Mouse (Mus musculus): Measurements from ENCODE around the gene Tnk1. TPM values are rescaled to one million over a fixed set of nuclear protein-coding genes. Genes with fewer than 3 reads are reported as not detected.

Gene Tnk1
- polyA plus RNA-seq, 1 experiment from 2014 or later: 11.7 TPM

GRCm38 (mm10) chr11:69801379-69801977, 57.1 kb downstream of the Tnk1 start, which contains the start of gene Fgf11:
TSS of gene Fgf11 (minus strand) at chr11:69801857.
- H3K9ac ChIP-seq (ENCODE audit: low read depth, low read length): peak within 1 kb of the TSS; percentile 46
- H3K27ac ChIP-seq (ENCODE audit: low read depth, low read length): peak within 1 kb of the TSS; percentile 5
- ATAC-seq: no peak
- H3K27me3 ChIP-seq (replicated peaks; ENCODE audit: control insufficient read depth, insufficient read depth, low read length): peaks cover 13% of the 10 kb centered on the region; the same call in 1 of the 2 replicates
- H3K36me3 ChIP-seq (ENCODE audit: control insufficient read depth, insufficient read depth): no peaks in the 10 kb centered on the region
- peaks cover 13% of the 10 kb centered on the region; the same call in 1 of the 2 replicates for H3K4me1 ChIP-seq (replicated peaks; ENCODE audit: control insufficient read depth, insufficient read depth, low read length)
- H3K4me3 ChIP-seq (ENCODE audit: low read depth, low read length): peak within 1 kb of the TSS; percentile 55
- H3K4me2 ChIP-seq (replicated peaks; ENCODE audit: low read depth): peak within 1 kb of the TSS; percentile 90
- 3% methylated on average over 33 of the region's 33 CpGs for WGBS
- H3K9me3 ChIP-seq (ENCODE audit: control insufficient read depth): no peaks in the 10 kb centered on the region
- no peak for TF ChIP-seq CTCF (IDR thresholded peaks at IDR 0.05; ENCODE audit: low read depth)

Small RNA genes lying within 50 kb of the gene (microRNA-seq; reads per million reads assigned to microRNA genes)
- gene Mir6924: not detected

Other genes starting within 250 kb of the Tnk1 start
- gene Shbg, start 240.8 kb downstream of the Tnk1 start, polyA plus RNA-seq (2015; fragmentation: Nextera tagmentation; extraction: Ambion mirVana): 0.24 TPM in 1 of 2 replicates, not detected in the other
- 34.1 and 40.3 TPM in 2 replicates for gene Sat2, start 236.7 kb downstream of the Tnk1 start, polyA plus RNA-seq (2015; fragmentation: Nextera tagmentation; extraction: Ambion mirVana)
- 9.8 and 10.8 TPM in 2 replicates for gene Fxr2, start 225.7 kb downstream of the Tnk1 start, polyA plus RNA-seq (2015; fragmentation: Nextera tagmentation; extraction: Ambion mirVana)
- not detected in 2 replicates for gene Sox15, start 203.4 kb downstream of the Tnk1 start, polyA plus RNA-seq (2015; fragmentation: Nextera tagmentation; extraction: Ambion mirVana)
- gene Mpdu1, start 196.1 kb downstream of the Tnk1 start, polyA plus RNA-seq (2015; fragmentation: Nextera tagmentation; extraction: Ambion mirVana): 95.7 and 96.6 TPM in 2 replicates
- 20.9 and 21.0 TPM in 2 replicates for gene Cd68, start 192.6 kb downstream of the Tnk1 start, polyA plus RNA-seq (2015; fragmentation: Nextera tagmentation; extraction: Ambion mirVana)
- 279 and 291 TPM in 2 replicates for gene Eif4a1, start 186.3 kb downstream of the Tnk1 start, polyA plus RNA-seq (2015; fragmentation: Nextera tagmentation; extraction: Ambion mirVana)
- 26.7 and 27.6 TPM in 2 replicates for gene Senp3, start 176.6 kb downstream of the Tnk1 start, polyA plus RNA-seq (2015; fragmentation: Nextera tagmentation; extraction: Ambion mirVana)
- 1.6 and 1.8 TPM in 2 replicates for gene Tnfsf13, start 172.9 kb downstream of the Tnk1 start, polyA plus RNA-seq (2015; fragmentation: Nextera tagmentation; extraction: Ambion mirVana)
- 6.6 and 7.2 TPM in 2 replicates for gene Tnfsf12, start 162.9 kb downstream of the Tnk1 start, polyA plus RNA-seq (2015; fragmentation: Nextera tagmentation; extraction: Ambion mirVana)
- 4.1 and 4.8 TPM in 2 replicates for gene Tnfsfm13, start 162.6 kb downstream of the Tnk1 start, polyA plus RNA-seq (2015; fragmentation: Nextera tagmentation; extraction: Ambion mirVana)
- 13.3 and 14.0 TPM in 2 replicates for gene Polr2a, start 100.1 kb downstream of the Tnk1 start, polyA plus RNA-seq (2015; fragmentation: Nextera tagmentation; extraction: Ambion mirVana)
- gene Slc35g3, start 96.8 kb downstream of the Tnk1 start, polyA plus RNA-seq (2015; fragmentation: Nextera tagmentation; extraction: Ambion mirVana): 0.09 and 0.12 TPM in 2 replicates
- gene Zbtb4, start 92.8 kb downstream of the Tnk1 start, polyA plus RNA-seq (2015; fragmentation: Nextera tagmentation; extraction: Ambion mirVana): 2.1 and 2.4 TPM in 2 replicates
- gene Chrnb1, start 62.8 kb downstream of the Tnk1 start, polyA plus RNA-seq (2015; fragmentation: Nextera tagmentation; extraction: Ambion mirVana): 2.4 and 2.8 TPM in 2 replicates
- gene Fgf11, start 56.9 kb downstream of the Tnk1 start, polyA plus RNA-seq (2015; fragmentation: Nextera tagmentation; extraction: Ambion mirVana): 0.18 and 0.38 TPM in 2 replicates
- 58.0 and 59.4 TPM in 2 replicates for gene Tmem102, start 53.1 kb downstream of the Tnk1 start, polyA plus RNA-seq (2015; fragmentation: Nextera tagmentation; extraction: Ambion mirVana)
- not detected in 2 replicates for gene Gm39566, start 43.4 kb downstream of the Tnk1 start, polyA plus RNA-seq (2015; fragmentation: Nextera tagmentation; extraction: Ambion mirVana)
- 0.07 TPM in 1 of 2 replicates, not detected in the other for gene Spem2, start 40.3 kb downstream of the Tnk1 start, polyA plus RNA-seq (2015; fragmentation: Nextera tagmentation; extraction: Ambion mirVana)
- gene Spem1, start 36.5 kb downstream of the Tnk1 start, polyA plus RNA-seq (2015; fragmentation: Nextera tagmentation; extraction: Ambion mirVana): not detected in 2 replicates
- 1.8 and 2.2 TPM in 2 replicates for gene Nlgn2, start 20.9 kb downstream of the Tnk1 start, polyA plus RNA-seq (2015; fragmentation: Nextera tagmentation; extraction: Ambion mirVana)
- 584 and 590 TPM in 2 replicates for gene Tmem256, start 20.2 kb downstream of the Tnk1 start, polyA plus RNA-seq (2015; fragmentation: Nextera tagmentation; extraction: Ambion mirVana)
- gene Plscr3, start 12.4 kb downstream of the Tnk1 start, polyA plus RNA-seq (2015; fragmentation: Nextera tagmentation; extraction: Ambion mirVana): 42.0 and 44.8 TPM in 2 replicates
- gene Tmem95, start 19.3 kb upstream of the Tnk1 start, polyA plus RNA-seq (2015; fragmentation: Nextera tagmentation; extraction: Ambion mirVana): not detected in 2 replicates
- gene Kctd11, start 22.7 kb upstream of the Tnk1 start, polyA plus RNA-seq (2015; fragmentation: Nextera tagmentation; extraction: Ambion mirVana): 4.0 and 4.1 TPM in 2 replicates
- 1.1 TPM in 2 replicates for gene Acap1, start 36.8 kb upstream of the Tnk1 start, polyA plus RNA-seq (2015; fragmentation: Nextera tagmentation; extraction: Ambion mirVana)
- 3.5 and 3.8 TPM in 2 replicates for gene 2810408A11Rik, start 42.3 kb upstream of the Tnk1 start, polyA plus RNA-seq (2015; fragmentation: Nextera tagmentation; extraction: Ambion mirVana)
- gene Neurl4, start 42.3 kb upstream of the Tnk1 start, polyA plus RNA-seq (2015; fragmentation: Nextera tagmentation; extraction: Ambion mirVana): 9.7 and 10.3 TPM in 2 replicates
- gene Gps2, start 55.2 kb upstream of the Tnk1 start, polyA plus RNA-seq (2015; fragmentation: Nextera tagmentation; extraction: Ambion mirVana): 40.4 and 42.3 TPM in 2 replicates
- 716 and 774 TPM in 2 replicates for gene Eif5a, start 63.2 kb upstream of the Tnk1 start, polyA plus RNA-seq (2015; fragmentation: Nextera tagmentation; extraction: Ambion mirVana)
- gene Ybx2, start 77.1 kb upstream of the Tnk1 start, polyA plus RNA-seq (2015; fragmentation: Nextera tagmentation; extraction: Ambion mirVana): 0.42 and 0.43 TPM in 2 replicates
- gene Slc2a4, start 89.5 kb upstream of the Tnk1 start, polyA plus RNA-seq (2015; fragmentation: Nextera tagmentation; extraction: Ambion mirVana): 18.3 and 18.7 TPM in 2 replicates
- gene Cldn7, start 106.0 kb upstream of the Tnk1 start, polyA plus RNA-seq (2015; fragmentation: Nextera tagmentation; extraction: Ambion mirVana): 1,243 and 1,341 TPM in 2 replicates
- gene Ctdnep1, start 122.4 kb upstream of the Tnk1 start, polyA plus RNA-seq (2015; fragmentation: Nextera tagmentation; extraction: Ambion mirVana): 23.2 and 24.1 TPM in 2 replicates
- gene Elp5, start 123.8 kb upstream of the Tnk1 start, polyA plus RNA-seq (2015; fragmentation: Nextera tagmentation; extraction: Ambion mirVana): 56.8 and 57.7 TPM in 2 replicates
- 1,065 and 1,136 TPM in 2 replicates for gene Gabarap, start 132.4 kb upstream of the Tnk1 start, polyA plus RNA-seq (2015; fragmentation: Nextera tagmentation; extraction: Ambion mirVana)
- 32.6 and 37.7 TPM in 2 replicates for gene Phf23, start 137.0 kb upstream of the Tnk1 start, polyA plus RNA-seq (2015; fragmentation: Nextera tagmentation; extraction: Ambion mirVana)
- gene Dvl2, start 141.9 kb upstream of the Tnk1 start, polyA plus RNA-seq (2015; fragmentation: Nextera tagmentation; extraction: Ambion mirVana): 9.1 TPM in 2 replicates
- 203 and 215 TPM in 2 replicates for gene Acadvl, start 156.7 kb upstream of the Tnk1 start, polyA plus RNA-seq (2015; fragmentation: Nextera tagmentation; extraction: Ambion mirVana)
- gene Dlg4, start 158.2 kb upstream of the Tnk1 start, polyA plus RNA-seq (2015; fragmentation: Nextera tagmentation; extraction: Ambion mirVana): 1.4 and 1.8 TPM in 2 replicates
- not detected in 2 replicates for gene Asgr1, start 195.4 kb upstream of the Tnk1 start, polyA plus RNA-seq (2015; fragmentation: Nextera tagmentation; extraction: Ambion mirVana)
- 0.10 and 0.18 TPM in 2 replicates for gene Asgr2, start 233.9 kb upstream of the Tnk1 start, polyA plus RNA-seq (2015; fragmentation: Nextera tagmentation; extraction: Ambion mirVana)